Mouse (Mus musculus) gonadal fat pad, adult 2 months (tissue): ENCODE data around the gene Gm21394. TPM values are rescaled to one million over a fixed set of nuclear protein-coding genes. Genes with fewer than 3 reads are reported as not detected.
"Not testable (repeated sequence)": the region's sequence is repeated elsewhere in the genome, so short reads cannot be mapped to it uniquely, and the experiment has no call there.

ENCODE experiments used
- DNase-seq: peaks from one replicate; pipeline ENCODE4 v3.0.0-alpha.2; 2012; ENCODE audit warnings: low read depth
- polyA plus RNA-seq: library from polyadenylated mRNA; depleted of rRNA; stranded (reverse); fragments of >200 nt; gene quantifications from 2 replicates; pipeline ENCODE4 v1.2.3, GENCODE M21; 2012; rRNA removed

The Gm21394 gene
- polyA plus RNA-seq = not detected in 2 replicates

GRCm38 (mm10) chrY:84564807-84565206, at the start of gene Gm21394:
Gm21394 (minus strand) TSS chrY:84564907.
- DNase-seq = not testable (repeated sequence)

Other genes starting within 250 kb of the Gm21394 start
- not detected in 2 replicates for gene Gm21409, start 181.8 kb upstream of the Gm21394 start, polyA plus RNA-seq